Mouse (Mus musculus) adrenal gland, postnatal 10 days (tissue): ENCODE data around the gene Erc2. TPM values are rescaled to one million over a fixed set of nuclear protein-coding genes. Genes with fewer than 3 reads are reported as not detected.
A peak's percentile ranks its signal among the peaks of the same experiment; 100 is the strongest.

Experiments
- DNase-seq: peaks from one replicate; pipeline ENCODE4 v3.0.0; 2021; ENCODE audit warnings: mixed read lengths
- total RNA-seq, 2 experiments: library from RNA; stranded (reverse); gene quantifications; 2 replicates each; pipeline ENCODE4 v1.2.3; 2021

Erc2 gene
- total RNA-seq, 2 experiments from 2014 or later: 5.0 to 9.3 TPM

GRCm38 (mm10) chr14:28301251-28301650 lies 679.0 kb downstream of the Erc2 start:
- peak; percentile 18 for DNase-seq

GRCm38 (mm10) chr14:28304131-28304530 lies 681.9 kb downstream of the Erc2 start:
- no peak for DNase-seq

- DNase-seq: peak; percentile 75
Observed at GRCm38 (mm10) chr14:28308661-28309060, 686.4 kb downstream of the Erc2 start.

GRCm38 (mm10) chr14:28316851-28317250 lies 694.6 kb downstream of the Erc2 start:
- no peak for DNase-seq

- DNase-seq: no peak
Observed at GRCm38 (mm10) chr14:28321916-28322534, 699.8 kb downstream of the Erc2 start.

GRCm38 (mm10) chr14:28323243-28323642 lies 701.0 kb downstream of the Erc2 start:
- DNase-seq: no peak

- DNase-seq: no peak
Observed at GRCm38 (mm10) chr14:28323727-28324126, 701.5 kb downstream of the Erc2 start.

GRCm38 (mm10) chr14:28326456-28326855 lies 704.2 kb downstream of the Erc2 start:
- no peak for DNase-seq

- no peak for DNase-seq
Observed at GRCm38 (mm10) chr14:28328512-28328911, 706.3 kb downstream of the Erc2 start.

GRCm38 (mm10) chr14:28331108-28331507 lies 708.9 kb downstream of the Erc2 start:
- DNase-seq: no peak

- no peak for DNase-seq
Observed at GRCm38 (mm10) chr14:28332351-28332953, 710.2 kb downstream of the Erc2 start.

- no peak for DNase-seq
Observed at GRCm38 (mm10) chr14:28339146-28339545, 716.9 kb downstream of the Erc2 start.

- no peak for DNase-seq
Observed at GRCm38 (mm10) chr14:28349129-28349528, 726.9 kb downstream of the Erc2 start.

- DNase-seq: no peak
Observed at GRCm38 (mm10) chr14:28356031-28356430, 733.8 kb downstream of the Erc2 start.

GRCm38 (mm10) chr14:28359502-28359901 lies 737.3 kb downstream of the Erc2 start:
- DNase-seq: no peak

GRCm38 (mm10) chr14:28359983-28360382 lies 737.8 kb downstream of the Erc2 start:
- no peak for DNase-seq

GRCm38 (mm10) chr14:28362336-28362735 lies 740.1 kb downstream of the Erc2 start:
- DNase-seq: no peak

- DNase-seq: no peak
Observed at GRCm38 (mm10) chr14:28370713-28371112, 748.5 kb downstream of the Erc2 start.

GRCm38 (mm10) chr14:28371651-28372050 lies 749.4 kb downstream of the Erc2 start:
- no peak for DNase-seq

- DNase-seq: peak; percentile 3
Observed at GRCm38 (mm10) chr14:28375642-28376091, 753.4 kb downstream of the Erc2 start.

- DNase-seq: no peak
Observed at GRCm38 (mm10) chr14:28376208-28376805, 754.1 kb downstream of the Erc2 start.

- DNase-seq: no peak
Observed at GRCm38 (mm10) chr14:28377519-28377918, 755.3 kb downstream of the Erc2 start.

GRCm38 (mm10) chr14:28380129-28380528 lies 757.9 kb downstream of the Erc2 start:
- no peak for DNase-seq
